Mouse (Mus musculus) neural tube, embryonic 15.5 days (tissue): ENCODE measurements around the gene Gm42791. TPM values are rescaled to one million over a fixed set of nuclear protein-coding genes. Genes with fewer than 3 reads are reported as not detected.
A peak's percentile ranks its signal among the peaks of the same experiment; 100 is the strongest.

Experiments used
- ATAC-seq: fragments of 200-750 bp; cut with Nextera tagmentation; 2 replicates; pipeline ENCODE4 v1.8.0; 2017; ENCODE audit warnings: mild to moderate bottlenecking, moderate TSS enrichment, moderate library complexity; ENCODE audit not compliant: low FRiP score
- H3K27ac ChIP-seq: fragments of 300-500 bp; sonication (generic); replicated peaks from 2 replicates; pipeline ENCODE4 v1.5.1; 2015; ENCODE audit warnings: mild to moderate bottlenecking, inconsistent platforms
- H3K27me3 ChIP-seq: fragments of 300-500 bp; sonication (generic); replicated peaks from 2 replicates; pipeline ENCODE4 v1.6.1; 2015; ENCODE audit warnings: inconsistent platforms
- H3K36me3 ChIP-seq: fragments of 300-500 bp; sonication (generic); 2 replicates; pipeline ENCODE4 v1.6.1; 2015; ENCODE audit warnings: inconsistent platforms
- H3K4me1 ChIP-seq: fragments of 300-500 bp; sonication (generic); 2 replicates; pipeline ENCODE4 v1.6.1; 2015; ENCODE audit warnings: inconsistent platforms
- H3K4me2 ChIP-seq: fragments of 300-500 bp; sonication (generic); 2 replicates; pipeline ENCODE4 v1.6.1; 2015; ENCODE audit warnings: inconsistent platforms, mild to moderate bottlenecking, moderate library complexity
- H3K4me3 ChIP-seq: fragments of 300-500 bp; sonication (generic); replicated peaks from 2 replicates; pipeline ENCODE4 v1.5.1; 2015; ENCODE audit warnings: mild to moderate bottlenecking, inconsistent platforms
- H3K9ac ChIP-seq: fragments of 300-500 bp; sonication (generic); replicated peaks from 2 replicates; pipeline ENCODE4 v1.6.1; 2015; ENCODE audit warnings: mild to moderate bottlenecking, inconsistent platforms
- H3K9me3 ChIP-seq: fragments of 300-500 bp; sonication (generic); replicated peaks from 2 replicates; pipeline ENCODE4 v1.6.1; 2016; ENCODE audit warnings: inconsistent platforms
- WGBS: fragments of 180-500 bp; shearing (Covaris S2); methylation state at CpG from one replicate; pipeline ENCODE4 v1.1.7; 2015; ENCODE audit warnings: mixed read lengths; 5-methylcytosine and 5-hydroxymethylcytosine counted together
- polyA plus RNA-seq: library from polyadenylated mRNA; unstranded; fragments of >200 nt; fragmentation: Nextera tagmentation; extraction: Ambion mirVana; gene quantifications from 2 replicates; pipeline ENCODE4 v1.2.1, GENCODE M21; 2015

Gm42791 gene
- polyA plus RNA-seq, 1 experiment from 2014 or later, result 3.4 TPM

- Histone ChIP-seq H3K36me3 (no peaks in the 10 kb centered on the region), H3K4me3 (peak overlapping the region; percentile 47), H3K4me2 (peak overlapping the region; percentile 89), H3K4me1 (peaks cover 16% of the 10 kb centered on the region), H3K27ac (0 out of 2 replicates have a peak overlapping the region, but pooled peaks have one; percentile 23), H3K27me3 (no peaks in the 10 kb centered on the region), H3K9ac (peak overlapping the region; percentile 41), H3K9me3 (no peaks in the 10 kb centered on the region)
- ATAC-seq, result peak; percentile 77
- 2% methylated on average over 39 of the region's 39 CpGs for WGBS
These were observed 35.6 kb downstream of the Gm42791 start for GRCm38 (mm10) chr5:148959068-148959990.

DNA sequence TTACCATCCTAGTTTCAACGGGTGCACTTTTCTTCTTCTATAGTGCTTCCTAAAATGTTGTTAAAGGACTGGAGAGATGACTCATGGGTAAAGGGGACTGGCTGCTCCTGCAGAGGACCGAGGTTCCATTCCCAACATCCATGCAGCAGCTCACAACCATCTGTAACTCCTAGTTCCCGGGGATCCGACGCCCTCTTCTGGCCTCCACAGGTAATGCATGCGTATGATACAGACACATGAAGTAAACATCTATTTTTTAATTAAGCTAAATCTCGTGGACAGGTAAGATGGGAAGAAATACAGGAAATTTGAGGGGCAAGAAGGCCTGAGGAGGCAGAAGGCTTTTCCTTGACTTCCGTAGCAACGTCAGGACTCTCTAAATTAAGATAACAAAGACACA, 36.6 kb downstream of the Gm42791 start:
- no peak overlapping the region for H3K4me3 ChIP-seq
- ATAC-seq, result no peak
- 44% methylated on average over 9 of the region's 9 CpGs for WGBS
- H3K9ac ChIP-seq, result no peak overlapping the region
- H3K27ac ChIP-seq, result no peak overlapping the region
- H3K4me1 ChIP-seq, result peaks cover 16% of the 10 kb centered on the region
- H3K9me3 ChIP-seq, result no peaks in the 10 kb centered on the region
- H3K4me2 ChIP-seq, result peak overlapping the region; percentile 89; the same call in 1 of the 2 replicates
- no peaks in the 10 kb centered on the region for H3K36me3 ChIP-seq
- H3K27me3 ChIP-seq, result no peaks in the 10 kb centered on the region

GRCm38 (mm10) chr5:148956898-148957535, 37.9 kb downstream of the Gm42791 start:
- H3K36me3 ChIP-seq, result no peaks in the 10 kb centered on the region
- no peaks in the 10 kb centered on the region for H3K27me3 ChIP-seq
- no peak overlapping the region for H3K9ac ChIP-seq
- H3K27ac ChIP-seq, result no peak overlapping the region
- ATAC-seq, result no peak
- no peak overlapping the region for H3K4me2 ChIP-seq
- peaks cover 16% of the 10 kb centered on the region for H3K4me1 ChIP-seq
- no peak overlapping the region for H3K4me3 ChIP-seq
- H3K9me3 ChIP-seq, result no peaks in the 10 kb centered on the region
- 67% methylated on average over 9 of the region's 9 CpGs for WGBS

GRCm38 (mm10) chr5:148956091-148956490, 38.9 kb downstream of the Gm42791 start:
- H3K4me2 ChIP-seq, result no peak overlapping the region
- WGBS, result 81% methylated on average over 9 of the region's 9 CpGs

GRCm38 (mm10) chr5:148955575-148955974, 39.4 kb downstream of the Gm42791 start:
- ATAC-seq, result no peak
- WGBS, result 91% methylated on average over 6 of the region's 6 CpGs
- H3K9ac ChIP-seq, result no peak overlapping the region

More at GRCm38 (mm10) chr5:148956091-148956490, 38.9 kb downstream of the Gm42791 start:
- Histone ChIP-seq H3K4me1 (peaks cover 16% of the 10 kb centered on the region), H3K4me3 (no peak overlapping the region), H3K9ac (no peak overlapping the region), H3K9me3 (no peaks in the 10 kb centered on the region), H3K27me3 (no peaks in the 10 kb centered on the region), H3K36me3 (no peaks in the 10 kb centered on the region), H3K27ac (no peak overlapping the region)
- ATAC-seq, result no peak

GRCm38 (mm10) chr5:148954314-148955060, 40.5 kb downstream of the Gm42791 start:
- Histone ChIP-seq H3K4me1 (peaks cover 8% of the 10 kb centered on the region), H3K9ac (no peak overlapping the region), H3K4me3 (no peak overlapping the region), H3K4me2 (no peak overlapping the region), H3K27me3 (no peaks in the 10 kb centered on the region), H3K9me3 (no peaks in the 10 kb centered on the region), H3K27ac (0 out of 2 replicates have a peak overlapping the region, but pooled peaks have one; percentile 18), H3K36me3 (no peaks in the 10 kb centered on the region)
- WGBS, result 66% methylated on average over 22 of the region's 22 CpGs
- ATAC-seq, result no peak

More at GRCm38 (mm10) chr5:148955575-148955974, 39.4 kb downstream of the Gm42791 start:
- Histone ChIP-seq H3K9me3 (no peaks in the 10 kb centered on the region), H3K4me1 (peaks cover 16% of the 10 kb centered on the region), H3K4me3 (no peak overlapping the region), H3K27ac (no peak overlapping the region), H3K36me3 (no peaks in the 10 kb centered on the region), H3K4me2 (no peak overlapping the region), H3K27me3 (no peaks in the 10 kb centered on the region)

- Histone ChIP-seq H3K27me3 (no peaks in the 10 kb centered on the region), H3K36me3 (no peaks in the 10 kb centered on the region), H3K9me3 (no peaks in the 10 kb centered on the region), H3K4me2 (no peak overlapping the region), H3K9ac (no peak overlapping the region), H3K4me1 (no peaks in the 10 kb centered on the region), H3K4me3 (no peak overlapping the region), H3K27ac (no peak overlapping the region)
- no peak for ATAC-seq
- WGBS, result 84% methylated on average over 5 of the region's 5 CpGs
These were observed 41.8 kb downstream of the Gm42791 start for GRCm38 (mm10) chr5:148953098-148953497.

GRCm38 (mm10) chr5:148952419-148952818, 42.5 kb downstream of the Gm42791 start:
- WGBS, result 49% methylated on average over 6 of the region's 6 CpGs
- no peak for ATAC-seq
- Histone ChIP-seq H3K27ac (no peak overlapping the region), H3K36me3 (no peaks in the 10 kb centered on the region), H3K9ac (no peak overlapping the region), H3K9me3 (no peaks in the 10 kb centered on the region), H3K27me3 (no peaks in the 10 kb centered on the region), H3K4me3 (no peak overlapping the region), H3K4me2 (no peak overlapping the region), H3K4me1 (no peaks in the 10 kb centered on the region)

DNA sequence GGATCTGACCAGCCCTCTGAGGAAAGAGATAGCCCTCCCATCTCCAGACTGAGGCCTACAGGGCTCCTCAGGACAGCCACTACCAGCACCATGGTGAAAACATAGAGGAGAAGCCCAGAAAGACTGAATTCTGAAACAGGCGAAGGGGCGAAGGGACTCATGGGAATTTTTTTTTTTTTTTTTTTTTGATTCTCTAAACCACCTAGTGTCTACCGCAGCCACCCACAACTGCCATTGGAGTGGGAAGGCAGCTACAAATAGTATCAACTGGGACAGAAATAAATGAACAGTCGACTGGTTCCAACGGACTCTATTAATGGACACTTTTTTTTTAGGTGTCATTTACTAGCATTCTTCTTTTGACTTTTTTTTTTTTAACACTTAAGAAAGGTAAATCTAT, 43.6 kb downstream of the Gm42791 start:
- no peaks in the 10 kb centered on the region for H3K27me3 ChIP-seq
- H3K4me3 ChIP-seq, result no peak overlapping the region
- H3K9ac ChIP-seq, result no peak overlapping the region
- no peak for ATAC-seq
- H3K27ac ChIP-seq, result no peak overlapping the region
- H3K4me1 ChIP-seq, result no peaks in the 10 kb centered on the region
- no peak overlapping the region for H3K4me2 ChIP-seq
- WGBS, result 91% methylated on average over 5 of the region's 5 CpGs
- H3K9me3 ChIP-seq, result no peaks in the 10 kb centered on the region
- H3K36me3 ChIP-seq, result no peaks in the 10 kb centered on the region

DNA sequence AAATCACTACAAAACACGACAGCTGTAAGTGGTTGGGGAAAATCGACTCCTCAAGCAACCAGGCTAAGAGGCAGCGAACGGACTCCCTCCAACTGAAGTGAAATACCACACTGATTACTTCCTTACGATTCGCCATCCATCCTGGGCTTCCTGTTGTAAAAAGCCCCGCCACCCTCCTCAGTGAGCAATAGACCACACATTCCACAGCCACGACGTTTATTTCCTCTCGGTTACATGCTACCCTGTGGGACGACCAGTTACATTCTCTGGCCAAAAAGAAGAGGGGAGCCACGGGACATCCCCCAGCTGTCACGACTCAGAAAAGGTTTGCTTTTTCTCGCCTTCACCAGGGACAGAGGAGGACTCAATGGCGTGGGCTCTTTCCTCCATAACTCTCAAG, 44.9 kb downstream of the Gm42791 start:
- 44% methylated on average over 15 of the region's 15 CpGs for WGBS
- H3K4me3 ChIP-seq, result no peak overlapping the region
- H3K4me1 ChIP-seq, result no peaks in the 10 kb centered on the region
- H3K9ac ChIP-seq, result no peak overlapping the region
- no peaks in the 10 kb centered on the region for H3K9me3 ChIP-seq
- no peaks in the 10 kb centered on the region for H3K36me3 ChIP-seq
- ATAC-seq, result no peak
- no peaks in the 10 kb centered on the region for H3K27me3 ChIP-seq
- no peak overlapping the region for H3K27ac ChIP-seq
- H3K4me2 ChIP-seq, result no peak overlapping the region

- Histone ChIP-seq H3K9ac (no peak overlapping the region), H3K4me1 (no peaks in the 10 kb centered on the region), H3K27ac (no peak overlapping the region), H3K36me3 (no peaks in the 10 kb centered on the region), H3K4me2 (no peak overlapping the region), H3K4me3 (no peak overlapping the region), H3K27me3 (no peaks in the 10 kb centered on the region), H3K9me3 (no peaks in the 10 kb centered on the region)
- 67% methylated on average over 9 of the region's 9 CpGs for whole genome bisulfite sequencing
- no peak for ATAC-seq
These were observed 46.4 kb downstream of the Gm42791 start for GRCm38 (mm10) chr5:148948577-148948976.
